Mouse (Mus musculus) ES-Bruce4 (cell line): ENCODE results near the gene BC051142.

Experiments used
- CTCF ChIP-seq: IDR thresholded peaks from one replicate; pipeline ENCODE4 v1.8.1; 2011; ENCODE audit warnings: low read depth, low read length
- EP300 ChIP-seq: IDR thresholded peaks from 2 replicates; pipeline ENCODE4 v1.6.1; 2011; ENCODE audit warnings: low read depth, low read length; ENCODE audit not compliant: insufficient read depth
- POLR2A ChIP-seq: IDR thresholded peaks from one replicate; pipeline ENCODE4 v1.8.1; 2011; ENCODE audit warnings: low read length; ENCODE audit not compliant: insufficient read depth

- TF ChIP-seq POLR2A (no peak), CTCF (no peak), EP300 (no peak)
Observed at GRCm38 (mm10) chr17:34437120-34437519, 38.5 kb downstream of the BC051142 start.
